Mouse (Mus musculus): ENCODE results near the gene Pms2. TPM values are rescaled to one million over a fixed set of nuclear protein-coding genes. Genes with fewer than 3 reads are reported as not detected.

Pms2 gene
- total RNA-seq, 2 experiments from 2014 or later = 26.5 to 29.3 TPM

- ATAC-seq (replicated peaks; ENCODE audit: poor library complexity) = no peak
Observed at GRCm38 (mm10) chr5:143982361-143982760, 72.6 kb downstream of the Pms2 start.

Other genes starting within 250 kb of the Pms2 start
- gene Usp42, start 177.7 kb upstream of the Pms2 start, total RNA-seq (2015) = 24.0 and 26.4 TPM in 2 replicates
- 10.0 and 12.5 TPM in 2 replicates for gene Usp42, start 177.7 kb upstream of the Pms2 start, total RNA-seq (2017)
- gene Eif2ak1, start 92.2 kb upstream of the Pms2 start, total RNA-seq (2015) = 22.1 and 22.7 TPM in 2 replicates
- gene Eif2ak1, start 92.2 kb upstream of the Pms2 start, total RNA-seq (2017) = 34.2 and 35.2 TPM in 2 replicates
- not detected in 2 replicates for gene Ankrd61, start 12.3 kb upstream of the Pms2 start, total RNA-seq (2015)
- not detected in 2 replicates for gene Ankrd61, start 12.3 kb upstream of the Pms2 start, total RNA-seq (2017)
- gene Aimp2, start 117 bp upstream of the Pms2 start, total RNA-seq (2015) = 62.4 and 71.2 TPM in 2 replicates
- 74.0 and 86.7 TPM in 2 replicates for gene Aimp2, start 117 bp upstream of the Pms2 start, total RNA-seq (2017)
- gene Gm42421, start 18.2 kb downstream of the Pms2 start, total RNA-seq (2015) = 1.2 and 1.5 TPM in 2 replicates
- gene Gm42421, start 18.2 kb downstream of the Pms2 start, total RNA-seq (2017) = 0.64 TPM in 1 of 2 replicates, not detected in the other
- gene Rsph10b, start 23.1 kb downstream of the Pms2 start, total RNA-seq (2015) = 0.32 TPM in 1 of 2 replicates, not detected in the other
- gene Rsph10b, start 23.1 kb downstream of the Pms2 start, total RNA-seq (2017) = not detected in 2 replicates
- gene Ccz1, start 104.9 kb downstream of the Pms2 start, total RNA-seq (2015) = 100 and 105 TPM in 2 replicates
- 120 and 133 TPM in 2 replicates for gene Ccz1, start 104.9 kb downstream of the Pms2 start, total RNA-seq (2017)
- gene Ocm, start 116.7 kb downstream of the Pms2 start, total RNA-seq (2015) = not detected in 2 replicates
- not detected in 2 replicates for gene Ocm, start 116.7 kb downstream of the Pms2 start, total RNA-seq (2017)
- gene Lmtk2, start 190.5 kb downstream of the Pms2 start, total RNA-seq (2015) = 8.2 and 9.6 TPM in 2 replicates
- 7.6 and 8.5 TPM in 2 replicates for gene Lmtk2, start 190.5 kb downstream of the Pms2 start, total RNA-seq (2017)

All from megakaryocyte progenitor cell, adult 5-6 weeks (primary cell).